Mouse (Mus musculus): ENCODE data around the gene Atg2b. TPM values are rescaled to one million over a fixed set of nuclear protein-coding genes. Genes with fewer than 3 reads are reported as not detected.
A peak's percentile ranks its signal among the peaks of the same experiment; 100 is the strongest.

Gene Atg2b
- polyA plus RNA-seq, 1 experiment from 2014 or later, result 17.2 TPM

DNA sequence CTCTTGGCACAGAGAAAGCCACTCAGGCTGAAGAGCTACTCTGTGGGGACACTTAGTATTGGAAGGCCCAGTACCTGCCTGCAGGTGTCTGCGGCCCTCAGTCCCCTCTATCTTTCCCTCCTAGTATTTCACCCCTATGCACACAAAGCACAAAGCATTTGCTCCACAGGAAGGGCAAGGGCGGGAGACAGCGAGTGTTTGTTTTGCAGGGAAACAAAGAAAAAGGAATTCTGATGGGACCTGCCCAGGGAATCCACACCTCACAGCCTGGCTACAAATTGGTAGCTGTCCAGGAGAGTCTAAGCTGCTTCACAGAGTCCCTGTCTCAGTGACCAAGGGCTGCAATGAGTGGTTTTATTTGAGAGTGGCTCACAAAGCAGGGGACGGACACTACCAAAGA lies 91.5 kb downstream of the Atg2b start:
- 67% methylated on average over 4 of the region's 4 CpGs for WGBS
- H3K9me3 ChIP-seq (ENCODE audit: control insufficient read depth, low read length), result no peaks in the 10 kb centered on the region
- H3K4me2 ChIP-seq (replicated peaks; ENCODE audit: low read depth, low read length), result no peak overlapping the region
- no peak overlapping the region for H3K4me3 ChIP-seq (ENCODE audit: low read length)
- no peaks in the 10 kb centered on the region for H3K36me3 ChIP-seq (ENCODE audit: control insufficient read depth, insufficient read depth, low read length)
- no peaks in the 10 kb centered on the region for H3K27me3 ChIP-seq (ENCODE audit: control insufficient read depth, insufficient read depth, low read length)
- H3K9ac ChIP-seq (ENCODE audit: low read depth, low read length), result no peak overlapping the region
- H3K4me1 ChIP-seq (ENCODE audit: control insufficient read depth, insufficient read depth, low read length), result peaks cover 5% of the 10 kb centered on the region; the same call in 1 of the 2 replicates
- ATAC-seq (ENCODE audit: low FRiP score, low TSS enrichment), result no peak
- no peak overlapping the region for H3K27ac ChIP-seq (ENCODE audit: low read depth, low read length)

DNA sequence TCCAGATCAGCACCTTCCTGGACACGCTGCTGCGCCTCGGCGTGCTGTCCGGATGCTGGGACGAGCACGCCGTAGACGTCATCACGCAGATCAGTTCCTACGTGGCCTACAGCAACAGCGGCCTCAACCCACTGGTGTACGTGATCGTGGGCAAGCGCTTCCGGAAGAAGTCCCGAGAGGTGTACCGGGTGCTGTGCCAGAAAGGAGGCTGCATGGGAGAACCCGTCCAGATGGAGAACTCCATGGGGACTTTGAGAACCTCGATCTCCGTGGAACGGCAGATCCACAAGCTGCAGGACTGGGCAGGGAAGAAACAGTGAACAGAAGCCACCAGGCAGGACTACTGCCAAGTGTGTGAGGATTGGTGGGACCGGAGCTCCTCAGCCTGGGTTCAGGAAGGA lies 92.7 kb downstream of the Atg2b start:
- H3K4me3 ChIP-seq (ENCODE audit: low read length), result no peak overlapping the region
- no peak for ATAC-seq (ENCODE audit: low FRiP score, low TSS enrichment)
- H3K27ac ChIP-seq (ENCODE audit: low read depth, low read length), result no peak overlapping the region
- no peaks in the 10 kb centered on the region for H3K36me3 ChIP-seq (ENCODE audit: control insufficient read depth, insufficient read depth, low read length)
- 96% methylated on average over 23 of the region's 23 CpGs for WGBS
- no peak overlapping the region for H3K9ac ChIP-seq (ENCODE audit: low read depth, low read length)
- peaks cover 3% of the 10 kb centered on the region; the same call in 1 of the 2 replicates for H3K4me1 ChIP-seq (ENCODE audit: control insufficient read depth, insufficient read depth, low read length)
- no peaks in the 10 kb centered on the region for H3K9me3 ChIP-seq (ENCODE audit: control insufficient read depth, low read length)
- H3K4me2 ChIP-seq (replicated peaks; ENCODE audit: low read depth, low read length), result no peak overlapping the region
- H3K27me3 ChIP-seq (ENCODE audit: control insufficient read depth, insufficient read depth, low read length), result no peaks in the 10 kb centered on the region

DNA sequence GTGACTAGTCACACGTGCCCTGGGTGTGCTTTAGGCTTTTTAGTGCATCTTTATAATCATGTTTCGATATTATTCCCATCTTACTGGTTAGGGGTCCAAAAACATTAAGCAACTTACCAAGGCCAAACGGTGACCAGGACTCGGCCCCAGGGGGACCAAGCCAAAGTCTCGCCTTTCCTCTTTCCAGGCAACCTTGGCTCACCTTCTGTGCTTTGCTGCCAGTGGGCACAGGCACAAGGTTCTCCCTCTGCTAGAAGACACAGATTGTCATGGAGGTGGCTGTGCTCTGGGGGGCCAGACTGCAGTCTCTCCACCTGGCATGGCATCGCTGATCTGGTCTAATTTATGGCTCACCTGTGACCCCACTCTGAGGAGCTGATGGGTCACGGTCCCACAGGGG lies 94.2 kb downstream of the Atg2b start:
- no peaks in the 10 kb centered on the region for H3K9me3 ChIP-seq (ENCODE audit: control insufficient read depth, low read length)
- no peak overlapping the region for H3K9ac ChIP-seq (ENCODE audit: low read depth, low read length)
- WGBS, result 69% methylated on average over 7 of the region's 7 CpGs
- no peaks in the 10 kb centered on the region for H3K27me3 ChIP-seq (ENCODE audit: control insufficient read depth, insufficient read depth, low read length)
- H3K4me2 ChIP-seq (replicated peaks; ENCODE audit: low read depth, low read length), result no peak overlapping the region
- ATAC-seq (ENCODE audit: low FRiP score, low TSS enrichment), result no peak
- H3K4me1 ChIP-seq (ENCODE audit: control insufficient read depth, insufficient read depth, low read length), result no peaks in the 10 kb centered on the region
- no peaks in the 10 kb centered on the region for H3K36me3 ChIP-seq (ENCODE audit: control insufficient read depth, insufficient read depth, low read length)
- no peak overlapping the region for H3K4me3 ChIP-seq (ENCODE audit: low read length)
- H3K27ac ChIP-seq (ENCODE audit: low read depth, low read length), result no peak overlapping the region

DNA sequence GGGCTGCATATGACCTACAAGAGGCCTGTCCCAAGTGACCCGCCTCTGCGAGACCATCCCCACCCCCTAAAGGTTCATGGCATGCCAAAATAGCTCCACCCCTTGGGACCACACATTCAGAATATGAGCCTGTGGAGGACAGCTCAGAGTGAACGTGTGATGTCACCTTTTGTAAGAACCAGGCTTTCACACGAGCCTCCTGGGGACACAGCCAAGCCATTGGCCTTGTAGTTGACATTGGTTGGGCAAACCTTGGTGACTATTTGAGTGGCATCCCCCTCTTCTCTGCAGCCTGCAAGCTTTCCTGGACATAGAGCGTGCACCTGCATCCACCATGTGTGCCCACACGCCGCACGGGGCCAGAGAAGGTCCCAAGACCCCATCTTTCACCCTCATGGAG lies 97.5 kb downstream of the Atg2b start:
- no peaks in the 10 kb centered on the region for H3K9me3 ChIP-seq (ENCODE audit: control insufficient read depth, low read length)
- no peak overlapping the region for H3K4me3 ChIP-seq (ENCODE audit: low read length)
- no peak for ATAC-seq (ENCODE audit: low FRiP score, low TSS enrichment)
- WGBS, result 82% methylated on average over 8 of the region's 8 CpGs
- H3K9ac ChIP-seq (ENCODE audit: low read depth, low read length), result no peak overlapping the region
- H3K27me3 ChIP-seq (ENCODE audit: control insufficient read depth, insufficient read depth, low read length), result no peaks in the 10 kb centered on the region
- H3K4me1 ChIP-seq (ENCODE audit: control insufficient read depth, insufficient read depth, low read length), result peaks cover 16% of the 10 kb centered on the region
- no peak overlapping the region for H3K4me2 ChIP-seq (replicated peaks; ENCODE audit: low read depth, low read length)
- H3K27ac ChIP-seq (ENCODE audit: low read depth, low read length), result no peak overlapping the region
- no peaks in the 10 kb centered on the region for H3K36me3 ChIP-seq (ENCODE audit: control insufficient read depth, insufficient read depth, low read length)

DNA sequence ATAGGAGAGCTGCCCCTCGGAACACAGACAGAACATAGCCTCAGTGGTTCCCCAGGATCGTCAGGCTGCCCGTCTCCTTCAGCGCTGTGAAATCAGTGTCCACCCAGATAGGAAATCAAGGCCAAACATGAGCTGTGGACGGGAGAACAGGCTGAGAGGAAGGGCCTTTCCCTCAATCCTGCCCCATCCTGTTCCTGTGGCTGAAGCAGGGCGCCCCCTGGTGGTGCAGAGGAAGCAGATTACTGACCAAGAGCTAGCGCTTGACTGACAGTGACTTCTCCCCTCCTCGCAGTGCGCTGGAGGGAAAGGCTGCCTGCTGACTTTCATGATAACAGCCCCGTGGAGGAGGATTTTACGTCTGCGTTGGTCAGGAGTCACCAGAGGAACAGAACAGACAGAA lies 100.2 kb downstream of the Atg2b start:
- no peaks in the 10 kb centered on the region for H3K36me3 ChIP-seq (ENCODE audit: control insufficient read depth, insufficient read depth, low read length)
- peaks cover 16% of the 10 kb centered on the region for H3K4me1 ChIP-seq (ENCODE audit: control insufficient read depth, insufficient read depth, low read length)
- ATAC-seq (ENCODE audit: low FRiP score, low TSS enrichment), result peak; percentile 70; the same call in 1 of the 2 replicates
- no peak overlapping the region for H3K4me3 ChIP-seq (ENCODE audit: low read length)
- H3K27me3 ChIP-seq (ENCODE audit: control insufficient read depth, insufficient read depth, low read length), result no peaks in the 10 kb centered on the region
- no peaks in the 10 kb centered on the region for H3K9me3 ChIP-seq (ENCODE audit: control insufficient read depth, low read length)
- H3K4me2 ChIP-seq (replicated peaks; ENCODE audit: low read depth, low read length), result no peak overlapping the region
- no peak overlapping the region for H3K27ac ChIP-seq (ENCODE audit: low read depth, low read length)
- H3K9ac ChIP-seq (ENCODE audit: low read depth, low read length), result no peak overlapping the region
- WGBS, result 25% methylated on average over 12 of the region's 12 CpGs

DNA sequence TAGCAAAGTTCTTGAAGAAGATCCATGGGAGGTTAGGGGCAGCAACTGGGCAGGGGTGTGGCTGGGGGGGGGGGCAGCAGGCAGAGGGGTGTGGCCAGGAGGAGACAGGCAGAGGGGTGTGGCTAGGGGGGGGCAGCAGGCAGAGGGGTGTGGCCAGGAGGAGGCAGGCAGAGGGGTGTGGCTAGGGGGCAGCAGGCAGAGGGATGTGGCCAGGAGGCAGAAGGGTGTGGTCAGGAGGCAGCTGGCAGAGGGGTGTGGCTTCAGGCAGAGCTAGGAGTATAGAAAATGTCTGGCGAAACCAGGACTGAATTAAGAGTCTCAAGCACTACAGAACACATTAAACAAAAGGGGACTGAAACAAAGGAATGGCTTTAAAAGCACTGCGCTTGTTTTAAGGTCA lies 101.5 kb downstream of the Atg2b start:
- Histone ChIP-seq H3K27ac (ENCODE audit: low read depth, low read length) (peak overlapping the region; percentile 24; the same call in 1 of the 2 replicates), H3K9ac (ENCODE audit: low read depth, low read length) (no peak overlapping the region), H3K9me3 (ENCODE audit: control insufficient read depth, low read length) (no peaks in the 10 kb centered on the region), H3K4me1 (ENCODE audit: control insufficient read depth, insufficient read depth, low read length) (peaks cover 16% of the 10 kb centered on the region), H3K36me3 (ENCODE audit: control insufficient read depth, insufficient read depth, low read length) (no peaks in the 10 kb centered on the region), H3K27me3 (ENCODE audit: control insufficient read depth, insufficient read depth, low read length) (no peaks in the 10 kb centered on the region), H3K4me3 (ENCODE audit: low read length) (no peak overlapping the region), H3K4me2 (replicated peaks; ENCODE audit: low read depth, low read length) (no peak overlapping the region)
- peak; percentile 69 for ATAC-seq (ENCODE audit: low FRiP score, low TSS enrichment)
- WGBS, result 22% methylated on average over 2 of the region's 2 CpGs

DNA sequence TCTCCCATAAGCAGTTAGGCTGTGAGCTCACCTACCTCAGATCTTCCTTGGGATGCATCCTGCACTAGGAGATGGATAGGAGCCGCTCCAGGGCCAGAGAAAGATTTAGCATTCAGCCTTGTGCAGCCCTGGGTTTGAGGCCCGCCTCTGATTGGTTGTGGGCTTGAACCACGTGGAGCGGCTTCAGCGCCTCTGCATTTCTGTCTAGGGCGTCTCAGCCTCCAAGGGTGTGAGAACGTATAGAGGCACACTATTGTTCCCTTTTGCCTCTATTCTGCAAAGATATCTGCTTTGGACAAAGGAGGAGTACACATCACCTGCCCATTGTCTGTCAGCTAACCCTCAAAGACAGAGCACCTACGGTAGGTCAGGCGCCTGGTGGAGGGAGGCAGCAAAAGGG lies 102.5 kb downstream of the Atg2b start:
- Histone ChIP-seq H3K27ac (ENCODE audit: low read depth, low read length) (no peak overlapping the region), H3K9me3 (ENCODE audit: control insufficient read depth, low read length) (no peaks in the 10 kb centered on the region), H3K36me3 (ENCODE audit: control insufficient read depth, insufficient read depth, low read length) (no peaks in the 10 kb centered on the region), H3K9ac (ENCODE audit: low read depth, low read length) (no peak overlapping the region), H3K27me3 (ENCODE audit: control insufficient read depth, insufficient read depth, low read length) (no peaks in the 10 kb centered on the region), H3K4me1 (ENCODE audit: control insufficient read depth, insufficient read depth, low read length) (peaks cover 16% of the 10 kb centered on the region), H3K4me2 (replicated peaks; ENCODE audit: low read depth, low read length) (no peak overlapping the region), H3K4me3 (ENCODE audit: low read length) (no peak overlapping the region)
- ATAC-seq (ENCODE audit: low FRiP score, low TSS enrichment), result no peak
- 68% methylated on average over 9 of the region's 9 CpGs for WGBS

DNA sequence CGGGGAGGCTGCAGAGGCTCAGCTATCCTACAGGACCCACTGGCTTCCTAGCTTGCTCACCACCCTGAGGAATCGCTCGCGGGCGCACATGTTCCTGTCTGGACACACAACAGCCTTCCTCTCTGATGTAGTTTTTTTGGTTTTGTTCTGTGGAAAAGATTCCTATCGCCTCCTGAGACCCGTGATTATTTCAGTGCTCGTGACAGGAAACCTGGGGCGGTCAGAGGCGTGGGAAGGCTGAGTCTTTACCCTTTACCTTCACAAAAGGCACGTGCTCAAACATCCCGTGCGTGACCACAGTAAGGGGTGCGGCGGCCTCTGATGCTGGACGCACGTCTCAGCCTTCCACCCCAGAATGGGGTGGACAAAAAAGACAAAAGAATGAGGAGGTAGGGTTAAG lies 104.5 kb downstream of the Atg2b start:
- Histone ChIP-seq H3K4me3 (ENCODE audit: low read length) (no peak overlapping the region), H3K4me2 (replicated peaks; ENCODE audit: low read depth, low read length) (no peak overlapping the region), H3K4me1 (ENCODE audit: control insufficient read depth, insufficient read depth, low read length) (peaks cover 16% of the 10 kb centered on the region), H3K27me3 (ENCODE audit: control insufficient read depth, insufficient read depth, low read length) (no peaks in the 10 kb centered on the region), H3K27ac (ENCODE audit: low read depth, low read length) (no peak overlapping the region), H3K9me3 (ENCODE audit: control insufficient read depth, low read length) (no peaks in the 10 kb centered on the region), H3K9ac (ENCODE audit: low read depth, low read length) (no peak overlapping the region), H3K36me3 (ENCODE audit: control insufficient read depth, insufficient read depth, low read length) (no peaks in the 10 kb centered on the region)
- WGBS, result 72% methylated on average over 17 of the region's 17 CpGs
- ATAC-seq (ENCODE audit: low FRiP score, low TSS enrichment), result no peak

DNA sequence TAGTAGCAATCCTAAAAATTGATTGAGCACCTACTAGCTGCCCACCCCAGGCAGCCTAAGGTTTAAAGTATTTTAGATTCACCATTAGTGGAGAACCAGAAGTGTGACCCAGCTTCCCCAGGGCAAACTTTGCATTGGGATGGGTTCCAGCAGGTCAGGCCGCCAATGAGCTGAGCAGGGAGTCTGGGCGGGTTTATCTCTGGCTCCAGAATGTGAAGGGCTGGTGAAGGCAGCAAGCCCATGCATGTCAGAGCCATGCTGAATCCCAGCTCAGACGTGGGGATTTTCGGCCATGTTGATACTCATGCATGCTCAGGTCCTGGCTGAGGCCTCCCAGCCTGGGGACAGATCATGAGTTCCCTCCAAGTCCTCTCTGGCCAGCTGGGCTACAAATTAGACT lies 110.7 kb downstream of the Atg2b start:
- Histone ChIP-seq H3K4me2 (replicated peaks; ENCODE audit: low read depth, low read length) (no peak overlapping the region), H3K36me3 (ENCODE audit: control insufficient read depth, insufficient read depth, low read length) (no peaks in the 10 kb centered on the region), H3K27ac (ENCODE audit: low read depth, low read length) (no peak overlapping the region), H3K9me3 (ENCODE audit: control insufficient read depth, low read length) (peaks cover 3% of the 10 kb centered on the region; the same call in 1 of the 2 replicates), H3K9ac (ENCODE audit: low read depth, low read length) (no peak overlapping the region), H3K4me3 (ENCODE audit: low read length) (no peak overlapping the region), H3K27me3 (ENCODE audit: control insufficient read depth, insufficient read depth, low read length) (no peaks in the 10 kb centered on the region), H3K4me1 (ENCODE audit: control insufficient read depth, insufficient read depth, low read length) (no peaks in the 10 kb centered on the region)
- no peak for ATAC-seq (ENCODE audit: low FRiP score, low TSS enrichment)
- 81% methylated on average over 4 of the region's 4 CpGs for WGBS
